Mouse (Mus musculus) brain, embryonic 14.5 days (tissue): Measurements from ENCODE around the gene Zfp809.

Source experiments
- CTCF ChIP-seq: fragments of 200-500 bp; IDR thresholded peaks from 2 replicates; pipeline ENCODE4 v1.5.1; 2012; ENCODE audit warnings: inconsistent platforms, mild to moderate bottlenecking, moderate library complexity, borderline replicate concordance; ENCODE audit not compliant: insufficient read depth, insufficient read length; ENCODE audit errors: extremely low read depth
- POLR2A ChIP-seq: fragments of 200-500 bp; IDR thresholded peaks from 2 replicates; pipeline ENCODE4 v1.6.1; 2012; ENCODE audit warnings: mild to moderate bottlenecking, inconsistent platforms, borderline replicate concordance; ENCODE audit not compliant: poor library complexity, insufficient read depth, insufficient read length, severe bottlenecking; ENCODE audit errors: extremely low read depth

DNA sequence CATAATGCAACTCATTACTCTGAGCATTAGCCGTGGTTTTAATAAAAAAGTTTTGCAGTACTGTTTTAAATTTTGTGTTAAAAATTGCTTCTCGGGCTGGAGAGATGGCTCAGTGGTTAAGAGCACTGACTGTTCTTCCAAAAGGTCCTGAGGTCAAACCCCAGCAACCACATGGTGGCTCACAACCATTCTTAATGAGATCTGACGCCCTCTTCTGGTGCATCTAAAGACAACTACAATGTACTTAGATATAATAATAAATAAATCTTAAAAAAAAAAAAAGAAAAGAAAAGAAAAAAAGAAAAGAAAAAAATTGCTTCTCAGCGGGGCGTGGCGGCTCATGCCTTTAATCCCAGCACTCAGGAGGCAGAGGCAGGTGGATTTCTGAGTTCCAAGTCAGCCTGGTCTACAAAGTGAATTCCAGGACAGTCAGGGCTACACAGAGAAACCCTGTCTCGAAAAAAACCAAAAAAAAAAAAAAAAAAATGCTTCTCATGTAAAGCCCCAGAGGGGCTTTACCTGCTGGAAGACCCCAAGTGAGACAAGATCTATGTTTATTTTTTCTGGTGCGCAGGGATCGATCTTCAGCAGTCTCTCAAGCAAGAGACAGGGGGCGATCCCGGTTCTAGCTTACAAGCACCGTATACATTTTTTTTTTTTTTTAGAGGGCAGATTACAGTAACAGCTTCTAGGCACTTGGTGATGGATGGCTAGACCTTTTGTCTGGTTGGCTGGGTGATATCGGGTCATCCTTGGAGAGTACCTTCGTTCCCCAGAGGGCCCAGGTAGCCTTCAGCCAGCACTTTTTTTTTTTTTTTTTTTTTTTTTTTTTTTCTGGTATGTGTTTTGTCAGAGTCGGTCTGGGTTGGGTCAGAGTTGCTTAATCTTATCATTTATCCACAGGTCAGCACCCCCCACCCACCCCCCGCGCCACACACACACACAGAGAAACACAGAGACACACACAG, 694 bp upstream of the Zfp809 start:
- TF ChIP-seq POLR2A, result no peak
- TF ChIP-seq CTCF, result peak; percentile 34; the same call in 1 of the 2 replicates
